Mouse (Mus musculus): ENCODE results near the gene Ppp1r14c. TPM values are rescaled to one million over a fixed set of nuclear protein-coding genes. Genes with fewer than 3 reads are reported as not detected.

The Ppp1r14c gene
- polyA plus RNA-seq, 1 experiment: 0.38 TPM

DNA sequence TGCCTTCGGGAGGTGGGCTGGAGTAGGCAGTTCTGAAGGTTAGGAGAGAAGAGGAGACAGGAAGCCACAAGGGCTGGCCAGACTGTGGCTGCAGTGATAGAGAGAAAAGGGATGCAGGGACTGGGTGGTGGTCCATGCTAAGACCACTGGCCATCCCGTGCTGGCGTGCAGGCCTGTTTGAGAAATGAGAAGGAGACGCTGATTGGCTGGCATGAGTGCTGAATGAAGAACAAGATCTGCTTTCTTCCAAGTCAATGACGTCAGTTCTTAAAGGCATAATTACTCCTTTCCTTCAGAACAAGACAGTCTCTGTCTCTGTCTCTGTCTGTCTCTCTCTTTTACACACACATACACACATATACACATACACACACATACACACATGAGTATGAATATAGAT lies 36.4 kb downstream of the Ppp1r14c start:
- no peak overlapping the region for H3K27ac ChIP-seq (ENCODE audit: insufficient read depth, low read depth, low read length)
- H3K4me1 ChIP-seq (ENCODE audit: control insufficient read depth, insufficient read depth, insufficient read length, low read length): no peaks in the 10 kb centered on the region
- TF ChIP-seq CTCF (IDR thresholded peaks at IDR 0.05; ENCODE audit: extremely low read depth, insufficient read length, insufficient replicate concordance, low read depth, low read length) (no peak), POLR2A (IDR thresholded peaks at IDR 0.05; ENCODE audit: low read depth, low read length) (no peak)
- H3K4me3 ChIP-seq (ENCODE audit: low read depth, low read length): no peak overlapping the region
- WGBS: 69% methylated on average over 5 of the region's 5 CpGs
- H3K27me3 ChIP-seq (ENCODE audit: control insufficient read depth, insufficient read depth, low read length): no peaks in the 10 kb centered on the region
- no peaks in the 10 kb centered on the region for H3K36me3 ChIP-seq (ENCODE audit: control insufficient read depth, insufficient read depth, low read length)

DNA sequence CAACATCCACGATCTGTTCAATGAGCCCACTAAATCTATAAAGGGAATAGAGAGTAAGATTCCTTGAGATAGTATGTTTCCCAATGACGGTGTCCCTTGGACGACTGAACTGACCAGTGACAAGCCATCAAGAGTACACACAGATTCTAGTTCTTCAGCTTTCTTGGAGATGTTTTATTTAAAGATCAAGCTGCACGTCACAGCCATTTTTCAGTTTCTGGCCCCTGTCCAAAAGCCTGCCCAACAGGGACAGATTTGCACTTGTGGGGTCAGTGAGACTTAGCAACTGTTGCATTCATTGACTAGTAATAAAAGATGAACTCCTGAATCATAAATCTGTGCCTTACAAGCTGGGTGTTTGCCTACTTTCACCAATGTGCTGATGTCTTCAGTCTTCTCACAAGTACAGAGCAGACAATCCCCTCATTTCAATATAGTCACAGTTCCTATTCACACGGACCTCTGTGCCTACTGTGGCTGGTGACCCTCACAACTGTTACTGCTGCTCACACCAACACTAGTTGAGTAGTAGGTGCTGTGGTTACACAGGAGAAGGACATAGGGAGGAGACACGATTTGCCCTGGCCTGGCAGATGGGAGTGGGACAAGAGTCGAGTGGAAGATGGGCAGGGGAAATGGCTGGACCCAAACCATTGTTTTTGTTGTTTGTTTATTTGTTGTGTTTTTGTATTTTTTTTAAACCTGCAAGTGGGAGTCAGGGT lies 37.7 kb downstream of the Ppp1r14c start:
- TF ChIP-seq CTCF (IDR thresholded peaks at IDR 0.05; ENCODE audit: extremely low read depth, insufficient read length, insufficient replicate concordance, low read depth, low read length) (no peak), POLR2A (IDR thresholded peaks at IDR 0.05; ENCODE audit: low read depth, low read length) (no peak)
- 67% methylated on average over 7 of the region's 7 CpGs for WGBS

DNA sequence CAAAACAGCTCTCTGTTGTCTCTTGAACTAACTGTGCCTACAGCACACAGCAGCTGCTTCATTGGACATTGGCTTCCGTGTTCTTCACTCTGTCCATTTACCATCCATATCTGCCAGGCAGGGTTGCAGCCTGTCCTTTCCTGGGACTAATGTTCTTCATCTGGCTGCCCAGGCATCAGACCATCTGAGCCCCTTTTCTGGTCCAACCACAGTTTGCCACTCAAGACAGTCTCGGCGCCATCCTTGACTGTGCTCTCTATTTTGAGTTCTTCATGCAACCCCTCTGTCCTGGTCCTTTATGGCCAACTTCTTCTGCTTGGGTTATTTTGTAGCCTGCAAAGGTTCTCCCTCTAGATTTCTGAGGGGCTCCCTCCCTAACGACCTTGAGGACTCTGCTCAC lies 38.5 kb downstream of the Ppp1r14c start:
- 0 out of 2 replicates have a peak, but pooled peaks cover 2% of the 10 kb centered on the region for H3K4me1 ChIP-seq (ENCODE audit: control insufficient read depth, insufficient read depth, insufficient read length, low read length)
- H3K36me3 ChIP-seq (ENCODE audit: control insufficient read depth, insufficient read depth, low read length): no peaks in the 10 kb centered on the region
- no peak overlapping the region for H3K4me3 ChIP-seq (ENCODE audit: low read depth, low read length)
- TF ChIP-seq CTCF (IDR thresholded peaks at IDR 0.05; ENCODE audit: extremely low read depth, insufficient read length, insufficient replicate concordance, low read depth, low read length) (no peak), POLR2A (IDR thresholded peaks at IDR 0.05; ENCODE audit: low read depth, low read length) (no peak)
- H3K27me3 ChIP-seq (ENCODE audit: control insufficient read depth, insufficient read depth, low read length): no peaks in the 10 kb centered on the region
- 86% methylated on average over 4 of the region's 4 CpGs for WGBS
- no peak overlapping the region for H3K27ac ChIP-seq (ENCODE audit: insufficient read depth, low read depth, low read length)

More for the DNA sequence above, 37.7 kb downstream of the Ppp1r14c start:
- Histone ChIP-seq H3K36me3 (ENCODE audit: control insufficient read depth, insufficient read depth, low read length) (no peaks in the 10 kb centered on the region), H3K27ac (ENCODE audit: insufficient read depth, low read depth, low read length) (no peak overlapping the region), H3K4me1 (ENCODE audit: control insufficient read depth, insufficient read depth, insufficient read length, low read length) (0 out of 2 replicates have a peak, but pooled peaks cover 2% of the 10 kb centered on the region), H3K27me3 (ENCODE audit: control insufficient read depth, insufficient read depth, low read length) (no peaks in the 10 kb centered on the region), H3K4me3 (ENCODE audit: low read depth, low read length) (no peak overlapping the region)

DNA sequence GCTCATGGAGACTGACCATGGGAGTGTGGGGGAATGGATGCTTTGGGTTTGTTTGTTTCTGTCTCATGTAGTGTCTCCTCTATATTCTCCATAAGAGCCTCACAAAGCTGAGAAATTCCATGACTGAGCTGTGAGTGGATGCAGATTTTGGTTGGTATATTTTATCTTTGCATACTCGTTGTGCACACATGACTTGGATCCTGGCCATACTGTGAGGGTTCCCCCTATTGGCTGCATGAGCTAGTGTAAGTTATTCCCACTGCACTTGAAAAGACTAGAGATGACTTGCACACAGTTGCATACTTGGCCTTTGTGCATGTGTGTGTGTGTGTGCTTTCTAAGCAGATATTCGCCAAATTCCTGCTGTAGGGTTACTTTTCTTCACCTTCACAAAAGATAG lies 40.4 kb downstream of the Ppp1r14c start:
- H3K36me3 ChIP-seq (ENCODE audit: control insufficient read depth, insufficient read depth, low read length): no peaks in the 10 kb centered on the region
- H3K4me3 ChIP-seq (ENCODE audit: low read depth, low read length): no peak overlapping the region
- H3K4me1 ChIP-seq (ENCODE audit: control insufficient read depth, insufficient read depth, insufficient read length, low read length): 0 out of 2 replicates have a peak, but pooled peaks cover 2% of the 10 kb centered on the region
- no peak for TF ChIP-seq CTCF (IDR thresholded peaks at IDR 0.05; ENCODE audit: extremely low read depth, insufficient read length, insufficient replicate concordance, low read depth, low read length)
- TF ChIP-seq POLR2A (IDR thresholded peaks at IDR 0.05; ENCODE audit: low read depth, low read length): no peak
- H3K27me3 ChIP-seq (ENCODE audit: control insufficient read depth, insufficient read depth, low read length): no peaks in the 10 kb centered on the region
- WGBS: 55% methylated on average over 2 of the region's 2 CpGs
- no peak overlapping the region for H3K27ac ChIP-seq (ENCODE audit: insufficient read depth, low read depth, low read length)

DNA sequence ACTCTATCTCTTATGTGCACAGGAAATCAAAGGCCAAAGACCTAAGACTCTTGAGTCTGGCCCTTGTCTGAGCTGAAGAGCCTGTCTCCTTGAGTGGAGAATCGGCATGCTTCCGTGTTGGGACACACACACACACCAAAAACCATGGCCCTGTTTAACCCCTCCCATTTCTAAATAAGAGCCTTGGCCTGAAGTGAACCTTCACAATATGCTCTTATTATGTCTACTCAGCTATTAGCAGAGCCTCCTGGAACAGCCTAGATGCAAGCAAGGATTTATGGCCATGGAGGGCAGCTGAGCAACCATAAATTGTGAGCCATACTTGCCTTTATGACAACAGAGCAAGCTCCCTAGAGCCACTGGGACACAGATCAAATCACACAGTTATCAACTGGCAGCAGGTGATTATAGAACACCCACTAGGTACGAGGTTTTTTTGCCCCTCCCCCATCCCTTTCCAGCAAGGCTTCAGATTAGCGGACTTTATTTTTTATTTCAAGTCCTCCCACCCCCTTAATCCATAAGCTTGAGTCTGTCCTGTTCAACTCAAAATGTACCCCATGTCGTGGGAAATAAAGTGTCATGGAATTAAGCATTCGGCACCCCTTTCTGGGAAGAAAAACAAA lies 42.3 kb downstream of the Ppp1r14c start:
- H3K36me3 ChIP-seq (ENCODE audit: control insufficient read depth, insufficient read depth, low read length): no peaks in the 10 kb centered on the region
- H3K4me1 ChIP-seq (ENCODE audit: control insufficient read depth, insufficient read depth, insufficient read length, low read length): 0 out of 2 replicates have a peak, but pooled peaks cover 2% of the 10 kb centered on the region
- 50% methylated on average over 6 of the region's 6 CpGs for WGBS
- TF ChIP-seq CTCF (IDR thresholded peaks at IDR 0.05; ENCODE audit: extremely low read depth, insufficient read length, insufficient replicate concordance, low read depth, low read length) (no peak), POLR2A (IDR thresholded peaks at IDR 0.05; ENCODE audit: low read depth, low read length) (no peak)
- H3K27ac ChIP-seq (ENCODE audit: insufficient read depth, low read depth, low read length): no peak overlapping the region
- H3K4me3 ChIP-seq (ENCODE audit: low read depth, low read length): no peak overlapping the region
- H3K27me3 ChIP-seq (ENCODE audit: control insufficient read depth, insufficient read depth, low read length): no peaks in the 10 kb centered on the region

DNA sequence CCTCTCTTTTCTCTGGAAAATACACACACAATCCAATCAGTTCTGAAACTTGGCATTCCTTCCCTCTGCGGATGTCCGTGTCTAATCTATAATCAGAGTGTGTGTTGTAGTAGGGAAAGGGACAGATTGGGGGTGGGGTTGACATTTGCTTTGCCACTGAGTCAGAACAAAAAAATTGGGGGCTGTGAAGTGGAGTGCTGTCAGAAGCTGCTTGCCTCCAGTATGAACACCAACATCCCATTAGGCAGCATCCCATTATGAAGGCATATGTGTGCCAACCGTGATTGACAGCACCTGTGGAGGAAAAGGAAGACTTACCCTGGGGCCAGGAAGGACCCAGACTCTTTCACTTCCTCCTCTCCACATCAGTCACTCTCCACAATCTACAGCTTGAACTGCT lies 42.8 kb downstream of the Ppp1r14c start:
- WGBS: 64% methylated on average over 3 of the region's 3 CpGs
- no peaks in the 10 kb centered on the region for H3K36me3 ChIP-seq (ENCODE audit: control insufficient read depth, insufficient read depth, low read length)
- H3K27ac ChIP-seq (ENCODE audit: insufficient read depth, low read depth, low read length): no peak overlapping the region
- H3K4me1 ChIP-seq (ENCODE audit: control insufficient read depth, insufficient read depth, insufficient read length, low read length): 0 out of 2 replicates have a peak, but pooled peaks cover 2% of the 10 kb centered on the region
- H3K4me3 ChIP-seq (ENCODE audit: low read depth, low read length): no peak overlapping the region
- H3K27me3 ChIP-seq (ENCODE audit: control insufficient read depth, insufficient read depth, low read length): no peaks in the 10 kb centered on the region
- TF ChIP-seq CTCF (IDR thresholded peaks at IDR 0.05; ENCODE audit: extremely low read depth, insufficient read length, insufficient replicate concordance, low read depth, low read length) (no peak), POLR2A (IDR thresholded peaks at IDR 0.05; ENCODE audit: low read depth, low read length) (no peak)

DNA sequence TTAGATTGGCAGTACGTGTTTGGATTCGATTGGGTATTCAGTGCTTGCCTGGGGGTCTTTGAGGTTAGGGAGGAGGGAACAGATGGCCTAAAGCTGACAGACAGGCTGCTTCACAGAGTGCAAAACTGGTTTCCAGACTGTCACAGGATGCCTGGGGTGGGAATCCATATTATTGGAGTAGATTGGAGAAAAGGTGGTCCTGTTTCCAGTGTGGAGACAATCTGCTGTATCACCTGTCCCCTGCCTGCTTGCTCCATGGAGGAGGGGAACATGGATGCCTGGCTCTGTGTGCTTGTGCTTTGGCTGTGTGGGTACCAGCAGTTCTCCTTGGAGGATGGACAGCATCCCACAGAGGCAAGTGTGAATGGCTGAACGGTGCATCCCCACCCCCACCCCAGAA lies 45.4 kb downstream of the Ppp1r14c start:
- H3K4me3 ChIP-seq (ENCODE audit: low read depth, low read length): no peak overlapping the region
- H3K36me3 ChIP-seq (ENCODE audit: control insufficient read depth, insufficient read depth, low read length): no peaks in the 10 kb centered on the region
- no peaks in the 10 kb centered on the region for H3K27me3 ChIP-seq (ENCODE audit: control insufficient read depth, insufficient read depth, low read length)
- no peak overlapping the region for H3K27ac ChIP-seq (ENCODE audit: insufficient read depth, low read depth, low read length)
- WGBS: 65% methylated on average over 3 of the region's 3 CpGs
- 0 out of 2 replicates have a peak, but pooled peaks cover 2% of the 10 kb centered on the region for H3K4me1 ChIP-seq (ENCODE audit: control insufficient read depth, insufficient read depth, insufficient read length, low read length)
- TF ChIP-seq POLR2A (IDR thresholded peaks at IDR 0.05; ENCODE audit: low read depth, low read length) (no peak), CTCF (IDR thresholded peaks at IDR 0.05; ENCODE audit: extremely low read depth, insufficient read length, insufficient replicate concordance, low read depth, low read length) (no peak)

All from small intestine, adult 2 months (tissue).